Mouse (Mus musculus): Measurements from ENCODE around the gene Gm45140. TPM values are rescaled to one million over a fixed set of nuclear protein-coding genes. Genes with fewer than 3 reads are reported as not detected.

Gm45140 gene
- polyA plus RNA-seq, 1 experiment from 2014 or later, result 3.9 TPM

DNA sequence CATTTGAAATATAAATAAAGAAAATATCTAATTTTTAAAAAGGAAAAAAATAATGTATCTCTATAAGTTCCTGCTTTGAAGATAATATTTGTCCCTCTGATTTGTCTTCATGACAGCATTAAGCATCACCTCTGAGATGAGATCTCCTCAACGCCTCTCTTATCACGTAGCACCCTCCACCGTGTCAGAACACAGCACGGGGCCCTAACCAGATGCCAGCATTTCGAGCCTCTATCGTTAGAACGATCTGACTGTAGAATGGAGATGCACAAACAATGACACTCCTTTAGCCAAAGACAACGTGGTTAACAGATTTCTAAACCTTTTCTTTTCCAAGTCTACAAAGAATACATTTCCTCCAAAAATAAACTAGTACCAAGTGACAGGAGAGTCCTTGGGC lies 51.6 kb downstream of the Gm45140 start:
- no peaks in the 10 kb centered on the region for H3K27me3 ChIP-seq
- WGBS, result 78% methylated on average over 8 of the region's 8 CpGs
- no peak overlapping the region for H3K4me3 ChIP-seq
- H3K4me2 ChIP-seq, result no peak overlapping the region
- no peak overlapping the region for H3K9ac ChIP-seq
- H3K9me3 ChIP-seq, result no peaks in the 10 kb centered on the region
- H3K36me3 ChIP-seq, result no peaks in the 10 kb centered on the region
- H3K4me1 ChIP-seq, result peaks cover 2% of the 10 kb centered on the region; the same call in 1 of the 2 replicates
- no peak overlapping the region for H3K27ac ChIP-seq
- no peak for ATAC-seq (ENCODE audit: insufficient number of reproducible peaks, insufficient read depth, low FRiP score, low TSS enrichment, low read depth)

DNA sequence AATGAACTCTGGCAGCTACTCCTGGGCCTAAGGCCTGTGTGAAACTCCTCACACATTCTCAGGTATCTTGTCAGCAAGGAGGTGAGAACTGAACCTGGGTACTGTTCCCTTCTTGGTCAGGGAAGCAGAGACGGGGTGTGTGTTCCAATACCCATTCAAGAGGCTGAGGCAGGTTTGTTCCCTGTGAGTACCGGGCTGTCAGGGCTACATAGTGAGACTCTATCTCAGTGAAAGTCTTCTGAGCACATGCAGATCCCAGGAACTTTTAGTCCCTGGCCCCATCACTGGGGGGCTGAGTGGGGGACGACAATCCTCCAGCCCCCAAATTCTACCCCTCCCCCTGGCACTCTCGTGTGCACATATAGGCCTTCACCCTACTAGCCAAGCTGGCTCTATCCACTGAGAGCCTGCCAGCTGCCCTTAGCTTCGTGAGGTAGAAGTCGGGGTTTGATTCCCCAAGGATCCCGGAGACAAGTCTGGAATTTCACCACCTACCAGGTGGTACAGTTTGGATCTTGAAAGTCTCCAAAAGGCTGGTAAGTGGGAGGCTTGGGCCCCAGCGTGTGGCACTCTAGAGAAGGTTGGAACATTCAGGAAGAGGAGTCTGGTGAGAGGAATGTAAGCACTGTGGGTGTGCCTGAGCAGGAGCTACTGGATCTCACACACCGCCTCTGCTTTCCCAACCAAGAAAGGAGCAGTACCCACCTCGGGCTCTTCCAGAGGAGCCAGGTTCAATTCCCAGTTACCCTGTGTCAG lies 54.9 kb downstream of the Gm45140 start:
- ATAC-seq (ENCODE audit: insufficient number of reproducible peaks, insufficient read depth, low FRiP score, low TSS enrichment, low read depth), result no peak
- WGBS, result 77% methylated on average over 10 of the region's 10 CpGs
- Histone ChIP-seq H3K4me3 (no peak overlapping the region), H3K27me3 (no peaks in the 10 kb centered on the region), H3K9ac (no peak overlapping the region), H3K27ac (no peak overlapping the region), H3K36me3 (no peaks in the 10 kb centered on the region), H3K4me1 (no peaks in the 10 kb centered on the region; the same call in 1 of the 2 replicates), H3K4me2 (no peak overlapping the region), H3K9me3 (no peaks in the 10 kb centered on the region)

DNA sequence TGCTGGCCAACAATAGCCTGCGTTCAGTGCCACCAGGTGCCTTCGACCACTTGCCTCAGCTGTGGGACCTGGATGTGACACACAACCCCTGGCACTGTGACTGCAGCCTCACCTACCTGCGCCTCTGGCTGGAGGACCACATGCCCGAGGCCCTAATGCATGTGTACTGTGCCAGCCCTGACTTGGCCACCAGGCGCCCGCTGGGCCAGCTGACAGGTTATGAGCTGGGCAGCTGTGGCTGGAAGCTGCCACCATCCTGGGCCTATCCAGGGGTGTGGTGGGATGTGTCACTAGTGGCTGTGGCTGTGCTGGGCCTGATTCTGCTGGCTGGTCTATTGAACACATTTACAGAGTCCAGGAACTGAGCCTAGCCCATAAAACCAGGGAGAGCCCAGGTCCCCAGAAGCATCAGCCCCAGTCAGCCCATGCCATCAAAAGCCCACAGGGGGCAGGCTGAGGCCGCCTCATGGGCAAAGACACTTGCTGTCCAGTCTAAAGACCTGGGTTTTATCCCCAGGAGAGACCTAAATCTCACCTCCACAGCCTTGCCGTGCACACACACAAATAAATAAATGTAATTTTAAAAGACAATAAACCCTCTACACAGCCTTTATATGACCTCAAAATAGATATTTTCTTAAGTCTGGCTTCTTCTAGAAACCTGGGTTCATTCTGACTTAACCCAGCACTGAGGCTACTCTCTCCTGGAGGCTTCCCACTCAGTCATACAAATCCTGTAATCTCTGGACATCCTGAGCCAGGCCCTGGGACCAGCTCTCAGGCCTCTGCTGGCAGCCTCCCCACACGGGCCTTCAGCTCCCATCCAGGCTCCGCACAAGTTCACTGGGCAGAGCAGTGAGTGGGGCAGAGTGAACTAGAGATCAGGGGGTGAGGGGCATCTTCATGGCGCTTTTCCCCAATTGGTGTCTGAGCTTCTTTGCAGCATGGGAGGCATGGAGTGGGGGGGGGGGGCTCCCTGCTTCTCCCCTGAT lies 56.1 kb downstream of the Gm45140 start:
- Histone ChIP-seq H3K36me3 (no peaks in the 10 kb centered on the region), H3K4me2 (no peak overlapping the region), H3K27ac (no peak overlapping the region), H3K27me3 (no peaks in the 10 kb centered on the region), H3K9me3 (no peaks in the 10 kb centered on the region), H3K4me3 (no peak overlapping the region), H3K9ac (no peak overlapping the region), H3K4me1 (no peaks in the 10 kb centered on the region; the same call in 1 of the 2 replicates)
- 88% methylated on average over 11 of the region's 11 CpGs for WGBS
- ATAC-seq (ENCODE audit: insufficient number of reproducible peaks, insufficient read depth, low FRiP score, low TSS enrichment, low read depth), result no peak

DNA sequence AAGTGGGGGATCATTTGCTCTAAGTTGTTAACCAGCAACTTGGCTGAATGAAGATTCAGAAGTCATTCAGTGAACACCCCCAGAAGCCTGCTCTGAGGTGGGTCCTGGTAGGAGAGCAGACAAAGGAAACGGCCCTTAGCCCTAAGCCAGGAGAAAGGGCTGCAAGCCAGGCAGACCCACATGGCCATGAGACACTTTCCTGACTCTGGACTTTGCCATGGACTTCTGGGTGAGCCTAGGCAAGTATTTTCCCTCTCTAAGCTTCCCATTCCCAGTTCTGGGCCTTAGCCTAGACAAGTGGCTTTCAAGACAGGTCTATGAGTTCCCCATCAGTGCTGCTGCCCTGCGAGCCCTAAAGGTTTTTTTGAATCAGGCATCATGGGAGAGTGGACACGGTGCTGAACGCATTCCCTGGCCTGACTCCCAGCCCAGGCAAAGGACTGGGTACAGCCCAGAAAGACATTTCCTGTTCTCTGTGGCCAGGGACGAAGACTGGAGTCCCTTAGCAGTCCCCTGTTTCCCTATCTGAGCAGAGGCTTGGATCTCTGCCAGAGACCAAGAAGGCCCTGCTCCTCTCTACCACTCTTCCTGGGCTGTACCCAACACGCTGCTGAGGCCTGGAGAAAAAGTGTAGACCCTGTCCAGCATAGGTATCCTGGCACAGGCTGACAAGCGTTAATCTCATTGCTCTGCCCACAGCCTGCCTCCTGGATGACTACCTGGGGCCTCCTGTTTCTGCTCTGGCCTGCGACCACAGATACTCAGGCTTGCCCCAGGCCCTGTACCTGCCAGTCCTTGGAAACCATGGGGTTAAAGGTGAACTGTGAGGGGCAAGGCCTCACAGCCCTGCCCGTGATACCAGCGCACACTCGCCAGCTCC lies 57.1 kb downstream of the Gm45140 start:
- Histone ChIP-seq H3K36me3 (no peaks in the 10 kb centered on the region), H3K4me3 (no peak overlapping the region), H3K27ac (no peak overlapping the region), H3K4me1 (no peaks in the 10 kb centered on the region; the same call in 1 of the 2 replicates), H3K9ac (no peak overlapping the region), H3K4me2 (no peak overlapping the region), H3K9me3 (no peaks in the 10 kb centered on the region), H3K27me3 (no peaks in the 10 kb centered on the region)
- 69% methylated on average over 11 of the region's 11 CpGs for WGBS
- ATAC-seq (ENCODE audit: insufficient number of reproducible peaks, insufficient read depth, low FRiP score, low TSS enrichment, low read depth), result no peak

DNA sequence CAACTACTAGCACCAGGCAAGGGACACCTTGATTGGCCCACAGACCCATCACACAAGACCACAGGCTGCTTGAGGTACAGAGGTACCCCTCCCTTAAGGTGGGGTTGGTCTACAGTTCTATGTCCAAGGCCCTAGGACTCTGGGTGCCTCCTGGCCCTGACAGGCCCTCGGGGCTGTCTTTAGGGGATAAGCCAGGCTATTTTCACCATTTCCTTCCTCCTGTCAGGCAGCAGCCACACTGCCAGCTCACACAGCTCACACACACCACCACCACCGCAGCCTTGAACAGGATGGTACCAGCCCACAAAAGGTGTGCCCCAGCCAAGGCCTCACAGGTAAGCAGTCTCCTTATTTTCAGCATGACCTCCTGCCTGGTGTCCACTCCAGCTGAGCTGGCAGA lies 57.8 kb downstream of the Gm45140 start, which contains the start of gene Gp9:
TSS of gene Gp9 (plus strand) at position 231 of the 400 bp plus-strand sequence.
- Histone ChIP-seq H3K4me1 (no peaks in the 10 kb centered on the region; the same call in 1 of the 2 replicates), H3K4me2 (no peak within 1 kb of the TSS), H3K27me3 (no peaks in the 10 kb centered on the region), H3K4me3 (no peak within 1 kb of the TSS), H3K36me3 (no peaks in the 10 kb centered on the region), H3K9ac (no peak within 1 kb of the TSS), H3K9me3 (no peaks in the 10 kb centered on the region), H3K27ac (no peak within 1 kb of the TSS)
- 82% methylated on average over 2 of the region's 2 CpGs for WGBS
- no peak for ATAC-seq (ENCODE audit: insufficient number of reproducible peaks, insufficient read depth, low FRiP score, low TSS enrichment, low read depth)

DNA sequence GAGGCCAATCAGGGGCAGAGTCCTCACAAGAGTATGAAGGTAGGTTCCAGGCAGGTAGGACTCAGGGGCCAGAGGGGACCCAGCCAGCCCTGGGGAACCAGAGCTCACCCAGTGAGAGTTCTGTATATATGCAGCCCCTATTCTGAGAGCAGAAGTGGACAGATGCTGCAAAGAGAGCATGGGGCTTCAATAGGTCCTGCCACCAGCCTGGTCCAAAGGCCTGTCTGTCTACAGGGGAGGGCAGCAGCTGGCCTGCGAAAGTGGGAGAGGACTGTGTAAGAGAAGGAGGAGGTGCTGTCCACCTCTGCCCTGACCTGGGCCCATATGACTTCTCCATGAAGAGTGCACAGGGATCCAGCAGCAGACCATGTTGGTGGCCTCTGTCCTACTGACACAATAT lies 58.9 kb downstream of the Gm45140 start:
- 93% methylated on average over 1 of the region's 1 CpGs for WGBS
- no peak for ATAC-seq (ENCODE audit: insufficient number of reproducible peaks, insufficient read depth, low FRiP score, low TSS enrichment, low read depth)

DNA sequence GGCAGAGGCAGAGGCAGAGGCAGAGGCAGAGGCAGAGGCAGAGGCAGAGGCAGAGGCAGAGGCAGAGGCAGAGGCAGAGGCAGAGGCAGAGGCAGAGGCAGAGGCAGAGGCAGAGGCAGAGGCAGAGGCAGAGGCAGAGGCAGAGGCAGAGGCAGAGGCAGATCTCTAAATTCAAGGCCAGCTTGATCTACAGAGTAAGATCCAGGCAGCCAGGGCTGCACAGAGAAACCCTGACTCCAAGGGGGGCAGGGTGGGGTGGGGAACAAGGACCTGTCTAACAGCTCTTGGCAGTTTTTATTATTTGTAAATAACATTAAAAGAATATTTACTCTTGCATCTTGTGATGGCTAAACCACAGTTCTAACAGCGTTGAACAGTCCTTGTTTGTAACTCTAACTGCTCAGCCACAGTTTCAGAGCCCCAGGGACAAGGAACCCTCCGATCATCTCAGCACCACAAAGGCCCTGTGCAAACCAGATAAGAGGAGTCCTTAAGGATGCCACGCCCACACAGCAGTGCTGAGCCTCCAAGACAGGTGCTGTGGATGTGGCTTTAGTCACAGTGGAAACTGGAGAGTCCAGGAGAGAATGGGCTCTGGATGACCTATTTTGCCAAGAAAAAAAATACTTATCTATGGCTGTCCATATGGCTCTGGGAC lies 59.9 kb downstream of the Gm45140 start:
- WGBS, result 58% methylated on average over 3 of the region's 3 CpGs
- Histone ChIP-seq H3K36me3 (no peaks in the 10 kb centered on the region), H3K9me3 (no peaks in the 10 kb centered on the region), H3K27ac (no peak overlapping the region), H3K27me3 (no peaks in the 10 kb centered on the region), H3K4me1 (no peaks in the 10 kb centered on the region; the same call in 1 of the 2 replicates), H3K4me3 (no peak overlapping the region), H3K9ac (no peak overlapping the region), H3K4me2 (no peak overlapping the region)
- no peak for ATAC-seq (ENCODE audit: insufficient number of reproducible peaks, insufficient read depth, low FRiP score, low TSS enrichment, low read depth)

More for the DNA sequence above, 58.9 kb downstream of the Gm45140 start:
- H3K4me1 ChIP-seq, result no peaks in the 10 kb centered on the region; the same call in 1 of the 2 replicates
- no peak overlapping the region for H3K4me3 ChIP-seq
- H3K27ac ChIP-seq, result no peak overlapping the region
- no peaks in the 10 kb centered on the region for H3K9me3 ChIP-seq
- H3K27me3 ChIP-seq, result no peaks in the 10 kb centered on the region
- H3K36me3 ChIP-seq, result no peaks in the 10 kb centered on the region
- no peak overlapping the region for H3K4me2 ChIP-seq
- no peak overlapping the region for H3K9ac ChIP-seq

DNA sequence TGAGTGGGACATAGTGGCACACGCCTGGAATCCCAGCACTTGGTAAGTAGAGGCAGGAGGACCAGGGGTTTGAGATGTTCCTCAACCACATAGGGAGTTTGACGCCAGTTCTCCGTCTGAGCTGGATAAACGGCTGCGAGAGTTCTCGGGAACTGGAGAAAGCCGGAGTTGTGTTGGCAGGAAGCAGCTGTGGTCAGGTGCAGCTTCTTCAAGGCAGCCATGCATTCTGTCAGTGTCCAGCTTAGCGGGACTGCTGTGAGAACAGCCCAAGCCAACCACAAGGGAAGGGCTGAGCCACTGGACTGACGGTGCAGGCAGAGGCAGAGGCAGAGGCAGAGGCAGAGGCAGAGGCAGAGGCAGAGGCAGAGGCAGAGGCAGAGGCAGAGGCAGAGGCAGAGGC lies 60.7 kb downstream of the Gm45140 start:
- H3K9ac ChIP-seq, result no peak overlapping the region
- no peaks in the 10 kb centered on the region for H3K36me3 ChIP-seq
- no peaks in the 10 kb centered on the region; the same call in 1 of the 2 replicates for H3K4me1 ChIP-seq
- no peaks in the 10 kb centered on the region for H3K27me3 ChIP-seq
- H3K4me2 ChIP-seq, result no peak overlapping the region
- H3K9me3 ChIP-seq, result no peaks in the 10 kb centered on the region
- no peak overlapping the region for H3K27ac ChIP-seq
- no peak for ATAC-seq (ENCODE audit: insufficient number of reproducible peaks, insufficient read depth, low FRiP score, low TSS enrichment, low read depth)
- H3K4me3 ChIP-seq, result no peak overlapping the region
- WGBS, result 87% methylated on average over 9 of the region's 9 CpGs

DNA sequence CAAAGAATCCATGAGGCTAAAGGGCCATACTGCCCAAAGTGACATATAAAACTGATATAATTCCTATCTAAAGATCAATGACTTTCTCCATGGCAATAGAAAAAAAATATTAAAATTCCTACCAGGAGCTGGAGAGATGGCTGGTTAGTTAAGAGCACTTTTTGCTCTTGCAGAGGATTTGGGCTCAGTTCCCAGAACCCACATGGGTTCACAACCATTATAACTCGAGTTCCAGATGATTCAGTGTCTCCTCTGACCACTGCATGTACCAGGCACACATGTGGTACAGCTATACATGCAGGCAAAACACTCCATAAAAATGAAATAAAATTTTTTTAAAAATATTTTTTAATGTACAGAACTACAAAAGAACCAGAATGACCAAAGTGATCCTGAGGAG lies 61.1 kb downstream of the Gm45140 start:
- Histone ChIP-seq H3K27ac (no peak overlapping the region), H3K4me3 (no peak overlapping the region), H3K27me3 (no peaks in the 10 kb centered on the region), H3K4me2 (no peak overlapping the region), H3K9ac (no peak overlapping the region), H3K4me1 (no peaks in the 10 kb centered on the region; the same call in 1 of the 2 replicates), H3K9me3 (no peaks in the 10 kb centered on the region), H3K36me3 (no peaks in the 10 kb centered on the region)
- ATAC-seq (ENCODE audit: insufficient number of reproducible peaks, insufficient read depth, low FRiP score, low TSS enrichment, low read depth), result no peak
- 27% methylated on average over 1 of the region's 1 CpGs for WGBS

DNA sequence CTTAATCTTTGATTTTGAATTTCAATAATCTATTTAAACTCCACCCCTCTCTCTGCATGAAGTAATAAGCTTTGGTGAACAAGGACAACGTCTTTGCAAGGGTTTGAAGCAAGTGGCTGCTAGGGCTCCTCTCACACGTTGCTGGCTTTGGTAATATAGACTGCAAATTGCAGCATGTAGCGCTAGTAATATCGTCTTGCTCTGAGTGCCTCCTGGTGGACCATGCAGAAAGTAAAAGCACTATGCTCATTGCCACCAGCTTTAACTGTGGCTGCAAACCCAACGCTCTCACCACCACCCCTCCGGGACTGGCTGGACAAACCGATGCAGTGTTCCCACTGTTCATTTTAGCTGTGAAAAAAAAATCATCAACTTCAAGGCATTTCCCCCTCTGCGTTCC lies 65.0 kb downstream of the Gm45140 start:
- H3K27me3 ChIP-seq, result no peaks in the 10 kb centered on the region
- no peaks in the 10 kb centered on the region for H3K36me3 ChIP-seq
- no peak overlapping the region for H3K27ac ChIP-seq
- WGBS, result 54% methylated on average over 8 of the region's 8 CpGs
- H3K4me3 ChIP-seq, result no peak overlapping the region
- ATAC-seq (ENCODE audit: insufficient number of reproducible peaks, insufficient read depth, low FRiP score, low TSS enrichment, low read depth), result no peak
- H3K9me3 ChIP-seq, result no peaks in the 10 kb centered on the region
- no peaks in the 10 kb centered on the region for H3K4me1 ChIP-seq
- no peak overlapping the region for H3K9ac ChIP-seq
- H3K4me2 ChIP-seq, result no peak overlapping the region

Measured in embryonic facial prominence, embryonic 13.5 days (tissue).